Mouse (Mus musculus) spleen, adult 12 weeks (tissue): ENCODE results near the gene Rprd1b.
A peak's percentile ranks its signal among the peaks of the same experiment; 100 is the strongest.

ENCODE experiments used
- DNase-seq: peaks from one replicate; pipeline ENCODE4 v3.0.0; 2022; ENCODE audit warnings: low spot score

Rprd1b gene

GRCm38 (mm10) chr2:158080622-158081241 is 52.4 kb downstream of the Rprd1b start:
- DNase-seq: no peak

- DNase-seq: no peak
These were observed 56.2 kb downstream of the Rprd1b start for GRCm38 (mm10) chr2:158084486-158084885.

GRCm38 (mm10) chr2:158090096-158090495 is 61.8 kb downstream of the Rprd1b start:
- no peak for DNase-seq

GRCm38 (mm10) chr2:158093345-158093744 is 65.0 kb downstream of the Rprd1b start:
- no peak for DNase-seq

- no peak for DNase-seq
These were observed 66.0 kb downstream of the Rprd1b start for GRCm38 (mm10) chr2:158094300-158094699.

- DNase-seq: no peak
These were observed 66.5 kb downstream of the Rprd1b start for GRCm38 (mm10) chr2:158094846-158095245.

GRCm38 (mm10) chr2:158097071-158097470 is 68.8 kb downstream of the Rprd1b start:
- DNase-seq: no peak

GRCm38 (mm10) chr2:158098730-158099129 is 70.4 kb downstream of the Rprd1b start:
- no peak for DNase-seq

- DNase-seq: no peak
These were observed 71.2 kb downstream of the Rprd1b start for GRCm38 (mm10) chr2:158099537-158099936.

- DNase-seq: no peak
These were observed 73.5 kb downstream of the Rprd1b start for GRCm38 (mm10) chr2:158101768-158102167.

GRCm38 (mm10) chr2:158104966-158105365 is 76.7 kb downstream of the Rprd1b start:
- no peak for DNase-seq

GRCm38 (mm10) chr2:158105605-158106004 is 77.3 kb downstream of the Rprd1b start:
- no peak for DNase-seq

GRCm38 (mm10) chr2:158106947-158107587 is 78.8 kb downstream of the Rprd1b start:
- DNase-seq: no peak

GRCm38 (mm10) chr2:158109516-158109915 is 81.2 kb downstream of the Rprd1b start:
- DNase-seq: no peak

- peak; percentile 19 for DNase-seq
These were observed 85.4 kb downstream of the Rprd1b start for GRCm38 (mm10) chr2:158113591-158114257.

GRCm38 (mm10) chr2:158114931-158115330 is 86.6 kb downstream of the Rprd1b start:
- DNase-seq: no peak

GRCm38 (mm10) chr2:158115838-158116453 is 87.6 kb downstream of the Rprd1b start:
- DNase-seq: no peak

- DNase-seq: no peak
These were observed 88.4 kb downstream of the Rprd1b start for GRCm38 (mm10) chr2:158116653-158117052.

- no peak for DNase-seq
These were observed 90.8 kb downstream of the Rprd1b start for GRCm38 (mm10) chr2:158119145-158119544.

GRCm38 (mm10) chr2:158120211-158120610 is 91.9 kb downstream of the Rprd1b start:
- no peak for DNase-seq

- no peak for DNase-seq
These were observed 92.6 kb downstream of the Rprd1b start for GRCm38 (mm10) chr2:158120868-158121267.

GRCm38 (mm10) chr2:158121645-158122326 is 93.5 kb downstream of the Rprd1b start:
- no peak for DNase-seq
